Mouse (Mus musculus) kidney, postnatal 0 days (tissue): ENCODE measurements around the gene Acp1. TPM values are rescaled to one million over a fixed set of nuclear protein-coding genes. Genes with fewer than 3 reads are reported as not detected.
A peak's percentile ranks its signal among the peaks of the same experiment; 100 is the strongest.

Source experiments
- ATAC-seq: fragments of 200-750 bp; cut with Nextera tagmentation; replicated peaks from 2 replicates; pipeline ENCODE4 v1.8.0; 2017; ENCODE audit warnings: low read depth, moderate number of reproducible peaks, moderate TSS enrichment, moderate library complexity; ENCODE audit not compliant: low FRiP score
- DNase-seq: peaks from one replicate; pipeline ENCODE4 v3.0.0-alpha.2; 2016; ENCODE audit warnings: low spot score
- H3K27ac ChIP-seq: fragments of 300-500 bp; sonication (generic); 2 replicates; pipeline ENCODE4 v1.5.1; 2014; ENCODE audit warnings: mild to moderate bottlenecking
- H3K27me3 ChIP-seq: fragments of 300-500 bp; sonication (generic); 2 replicates; pipeline ENCODE4 v1.6.1; 2014; ENCODE audit warnings: low read length, mixed read lengths; ENCODE audit not compliant: insufficient read depth
- H3K36me3 ChIP-seq: fragments of 300-500 bp; sonication (generic); 2 replicates; pipeline ENCODE4 v1.6.1; 2014; ENCODE audit warnings: low read length, mixed read lengths; ENCODE audit not compliant: insufficient read depth
- H3K4me1 ChIP-seq: fragments of 300-500 bp; sonication (generic); replicated peaks from 2 replicates; pipeline ENCODE4 v1.6.1; 2014; ENCODE audit warnings: antibody characterized with exemption, low read length, mixed read lengths; ENCODE audit not compliant: insufficient read depth
- H3K4me2 ChIP-seq: fragments of 300-500 bp; sonication (generic); 2 replicates; pipeline ENCODE4 v1.6.1; 2014; ENCODE audit warnings: mild to moderate bottlenecking, low read length, moderate library complexity, mixed read lengths
- H3K4me3 ChIP-seq: fragments of 300-500 bp; sonication (generic); replicated peaks from 2 replicates; pipeline ENCODE4 v1.5.1; 2014; ENCODE audit warnings: low read depth, low read length
- H3K9ac ChIP-seq: fragments of 300-500 bp; sonication (generic); 2 replicates; pipeline ENCODE4 v1.6.1; 2014; ENCODE audit warnings: low read depth, low read length
- H3K9me3 ChIP-seq: fragments of 300-500 bp; sonication (generic); replicated peaks from 2 replicates; pipeline ENCODE4 v1.6.1; 2016; ENCODE audit warnings: low read length, inconsistent platforms, mixed read lengths
- CTCF ChIP-seq: IDR thresholded peaks from 2 replicates; pipeline ENCODE4 v1.5.1; 2016; ENCODE audit warnings: antibody characterized with exemption, low read depth, mild to moderate bottlenecking, moderate library complexity
- WGBS: fragments of 180-500 bp; shearing (Covaris S2); extraction: QIAGEN DNeasy Blood & Tissue Kit; methylation state at CpG from one replicate; pipeline ENCODE4 v1.1.7; 2014; 5-methylcytosine and 5-hydroxymethylcytosine counted together
- polyA plus RNA-seq: library from polyadenylated mRNA; unstranded; fragments of >200 nt; fragmentation: Nextera tagmentation; extraction: Ambion mirVana; gene quantifications from 2 replicates; pipeline ENCODE4 v1.2.1, GENCODE M21; 2015

Gene Acp1
- polyA plus RNA-seq, 1 experiment from 2014 or later = 155 TPM

DNA sequence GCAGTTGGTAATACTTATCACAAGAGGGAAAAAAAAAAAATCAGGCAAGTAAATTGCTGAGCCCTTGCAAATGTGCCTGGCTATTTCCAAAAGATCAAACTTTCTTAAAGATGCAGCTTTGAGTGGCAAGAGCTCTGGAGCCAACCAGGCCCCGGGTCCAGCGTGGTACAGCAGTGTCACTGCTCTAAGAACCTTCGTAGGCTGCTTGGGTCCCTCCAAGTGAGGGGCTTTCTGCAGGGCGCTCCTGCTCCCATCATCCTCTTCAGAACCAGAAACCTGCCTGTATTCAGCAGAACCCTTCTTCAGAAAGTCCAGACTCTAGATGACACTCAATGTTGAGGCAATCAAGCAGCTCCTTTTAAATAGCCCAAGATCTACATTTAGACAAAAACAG lies 27.8 kb downstream of the Acp1 start:
- H3K27me3 ChIP-seq = peaks cover 36% of the 10 kb centered on the region
- H3K4me2 ChIP-seq = peak overlapping the region; percentile 95
- peak overlapping the region; percentile 47 for H3K4me3 ChIP-seq
- no peak for DNase-seq
- no peak for ATAC-seq
- WGBS = 21% methylated on average over 4 of the region's 4 CpGs
- H3K36me3 ChIP-seq = no peaks in the 10 kb centered on the region
- TF ChIP-seq CTCF = no peak
- H3K9me3 ChIP-seq = no peaks in the 10 kb centered on the region
- no peaks in the 10 kb centered on the region; the same call in 1 of the 2 replicates for H3K4me1 ChIP-seq
- no peak overlapping the region for H3K27ac ChIP-seq
- H3K9ac ChIP-seq = no peak overlapping the region

DNA sequence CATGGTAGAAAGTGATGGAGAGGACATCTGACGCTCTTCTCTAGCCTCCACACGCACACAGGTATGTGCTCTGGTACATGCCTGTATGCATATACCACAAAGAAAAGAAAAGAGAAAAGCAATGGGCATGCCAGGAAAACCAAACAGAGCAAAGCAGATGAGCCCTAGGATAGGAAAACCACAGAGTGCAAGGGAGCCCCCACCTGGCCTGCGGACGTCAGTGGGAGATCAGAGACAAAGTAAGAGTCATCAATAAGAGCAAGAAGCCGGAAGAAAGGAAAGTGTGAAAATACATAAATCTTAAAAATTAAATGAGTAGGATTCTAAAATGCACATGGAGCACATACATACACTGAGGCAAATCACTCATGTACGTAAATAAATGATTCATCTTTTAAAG lies 31.9 kb downstream of the Acp1 start:
- no peak for ATAC-seq
- 79% methylated on average over 6 of the region's 6 CpGs for WGBS
- H3K4me2 ChIP-seq = no peak overlapping the region
- no peak overlapping the region for H3K9ac ChIP-seq
- H3K9me3 ChIP-seq = no peaks in the 10 kb centered on the region
- H3K4me1 ChIP-seq = no peaks in the 10 kb centered on the region; the same call in 1 of the 2 replicates
- H3K4me3 ChIP-seq = no peak overlapping the region
- DNase-seq = no peak
- peak; percentile 50; the same call in 1 of the 2 replicates for TF ChIP-seq CTCF
- no peak overlapping the region for H3K27ac ChIP-seq
- no peaks in the 10 kb centered on the region for H3K36me3 ChIP-seq
- peaks cover 19% of the 10 kb centered on the region for H3K27me3 ChIP-seq

DNA sequence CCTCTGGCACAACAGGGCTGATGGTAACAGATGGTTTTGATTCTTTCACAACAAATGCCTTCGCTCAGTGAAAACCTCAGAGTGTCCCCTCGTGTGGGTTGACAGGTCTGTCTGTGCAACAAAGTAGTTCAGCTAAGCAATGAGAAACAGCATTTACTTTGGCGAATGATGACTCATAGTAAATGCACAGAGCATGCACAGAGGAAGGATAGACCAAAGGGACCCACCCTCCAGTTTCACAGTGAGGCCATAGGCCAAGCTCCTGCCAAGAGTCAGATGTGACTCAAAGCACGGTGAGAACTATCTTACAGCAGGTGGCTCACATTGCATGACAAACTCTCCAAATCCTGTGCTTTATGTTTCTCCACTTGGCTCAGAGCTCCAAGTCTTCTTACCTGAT lies 45.6 kb downstream of the Acp1 start:
- 71% methylated on average over 4 of the region's 4 CpGs for WGBS
- no peaks in the 10 kb centered on the region for H3K4me1 ChIP-seq

DNA sequence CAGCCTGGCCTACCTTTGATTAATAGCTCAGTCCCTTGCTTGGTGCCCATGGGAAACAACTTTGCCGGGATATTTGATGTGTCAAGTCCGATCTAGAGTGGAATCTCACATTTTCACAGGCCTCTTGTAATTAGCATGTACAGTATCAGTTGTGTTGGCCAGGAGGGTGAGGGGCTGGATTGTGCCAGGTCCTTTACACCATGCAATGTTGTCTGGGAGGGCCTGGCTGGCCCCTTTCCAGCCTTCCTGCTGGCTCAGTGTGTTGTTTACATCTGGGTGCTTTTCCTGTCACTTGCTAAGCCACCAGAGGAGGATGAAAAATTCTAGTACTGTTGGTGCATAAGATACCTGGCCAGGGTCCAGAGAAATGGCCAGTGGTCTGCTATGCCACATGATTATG lies 47.0 kb downstream of the Acp1 start:
- Histone ChIP-seq H3K9me3 (no peaks in the 10 kb centered on the region), H3K9ac (no peak overlapping the region), H3K27ac (no peak overlapping the region), H3K27me3 (no peaks in the 10 kb centered on the region), H3K4me3 (no peak overlapping the region), H3K36me3 (no peaks in the 10 kb centered on the region), H3K4me1 (no peaks in the 10 kb centered on the region), H3K4me2 (no peak overlapping the region)
- DNase-seq (no peak), ATAC-seq (no peak)
- no peak for TF ChIP-seq CTCF
- 63% methylated on average over 2 of the region's 2 CpGs for WGBS

More for the DNA sequence above, 45.6 kb downstream of the Acp1 start:
- no peaks in the 10 kb centered on the region for H3K9me3 ChIP-seq
- no peak overlapping the region for H3K4me3 ChIP-seq
- H3K27me3 ChIP-seq = no peaks in the 10 kb centered on the region
- no peaks in the 10 kb centered on the region for H3K36me3 ChIP-seq
- no peak overlapping the region for H3K9ac ChIP-seq
- DNase-seq (no peak), ATAC-seq (no peak)
- H3K4me2 ChIP-seq = no peak overlapping the region
- no peak for TF ChIP-seq CTCF
- no peak overlapping the region for H3K27ac ChIP-seq

DNA sequence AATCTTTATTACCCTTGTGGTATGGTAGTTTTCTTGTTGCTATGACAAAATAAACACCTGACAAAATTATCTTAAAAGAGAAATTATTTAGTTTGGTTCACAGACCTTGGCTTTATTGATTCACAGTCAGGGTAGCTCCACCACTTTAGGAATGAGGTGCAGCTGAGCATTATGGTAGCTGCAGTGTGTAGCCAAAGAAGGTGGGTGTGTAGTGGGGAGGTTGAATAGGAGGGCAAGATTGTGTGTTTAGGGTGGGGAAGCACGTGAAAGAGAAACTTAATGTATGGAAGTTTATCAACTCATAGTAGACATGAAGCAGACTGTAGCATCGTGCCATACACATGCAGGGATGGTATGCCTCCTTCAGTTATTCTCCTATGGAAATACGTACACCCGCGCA lies 55.2 kb downstream of the Acp1 start:
- Histone ChIP-seq H3K27ac (no peak overlapping the region), H3K36me3 (no peaks in the 10 kb centered on the region), H3K4me3 (no peak overlapping the region), H3K9ac (no peak overlapping the region), H3K4me1 (no peaks in the 10 kb centered on the region), H3K4me2 (no peak overlapping the region), H3K27me3 (no peaks in the 10 kb centered on the region), H3K9me3 (no peaks in the 10 kb centered on the region)
- WGBS = 89% methylated on average over 5 of the region's 5 CpGs
- no peak for DNase-seq
- no peak for TF ChIP-seq CTCF
- ATAC-seq = no peak

DNA sequence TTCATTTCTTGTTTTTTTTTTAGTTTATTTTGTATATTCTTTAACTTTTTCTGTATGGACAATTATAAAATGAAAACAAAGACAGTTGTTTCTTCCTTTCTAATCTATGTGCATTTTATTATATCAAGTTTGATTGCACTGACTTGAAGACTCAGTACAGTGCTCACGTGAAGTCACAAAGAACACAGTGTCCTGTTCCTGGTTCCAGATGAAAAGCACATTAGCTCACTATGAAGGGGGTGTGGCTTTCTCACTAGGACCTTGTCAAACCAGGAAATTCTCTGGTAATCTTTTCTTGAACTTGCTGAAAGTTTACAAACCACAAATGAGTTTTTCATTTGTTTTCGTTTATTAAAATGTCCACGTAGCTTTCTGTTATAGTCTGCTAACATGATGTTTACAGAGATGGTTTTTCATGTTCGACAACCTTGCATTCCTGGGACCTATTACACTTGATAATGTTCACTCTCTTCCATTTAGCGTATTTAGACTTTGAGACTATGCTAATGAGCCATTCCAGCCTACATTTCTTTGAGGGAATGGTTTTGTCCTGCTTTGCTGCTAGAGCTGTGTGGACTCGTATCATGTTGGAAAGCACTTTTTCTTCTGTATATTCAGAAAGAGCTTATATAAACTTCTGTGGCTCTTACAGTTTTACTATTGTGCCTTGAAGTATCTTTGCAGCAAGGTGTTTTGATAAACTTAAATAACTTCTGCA lies 55.8 kb downstream of the Acp1 start:
- no peak overlapping the region for H3K4me2 ChIP-seq
- H3K9me3 ChIP-seq = no peaks in the 10 kb centered on the region
- TF ChIP-seq CTCF = no peak
- DNase-seq = peak; percentile 14
- 69% methylated on average over 6 of the region's 6 CpGs for WGBS
- peak; percentile 65; the same call in 1 of the 2 replicates for ATAC-seq
- no peak overlapping the region for H3K27ac ChIP-seq
- no peaks in the 10 kb centered on the region for H3K36me3 ChIP-seq
- no peaks in the 10 kb centered on the region for H3K27me3 ChIP-seq
- H3K9ac ChIP-seq = no peak overlapping the region
- no peaks in the 10 kb centered on the region for H3K4me1 ChIP-seq
- H3K4me3 ChIP-seq = no peak overlapping the region

DNA sequence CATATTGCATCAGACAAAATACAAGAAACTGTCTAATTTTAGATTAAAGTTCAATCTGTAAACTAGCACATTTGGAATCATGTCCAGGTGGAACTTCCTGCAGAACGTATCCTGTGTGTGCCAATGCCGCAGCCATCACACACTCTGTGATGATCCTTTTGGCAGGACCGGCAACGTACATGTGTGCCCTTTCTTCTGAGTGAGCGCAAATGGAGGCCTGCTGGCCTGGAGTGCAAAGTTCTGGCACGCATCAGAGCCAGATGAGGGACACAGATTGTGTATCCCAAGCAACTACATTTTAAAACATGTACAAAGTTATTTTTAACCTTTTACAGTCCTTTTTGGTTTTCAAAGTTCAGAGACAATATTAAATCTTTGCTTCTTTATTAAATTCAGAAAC lies 59.5 kb downstream of the Acp1 start:
- TF ChIP-seq CTCF = no peak
- WGBS = 83% methylated on average over 6 of the region's 6 CpGs
- Histone ChIP-seq H3K36me3 (no peaks in the 10 kb centered on the region), H3K4me1 (no peaks in the 10 kb centered on the region), H3K27me3 (no peaks in the 10 kb centered on the region), H3K4me3 (no peak overlapping the region), H3K27ac (no peak overlapping the region), H3K9ac (no peak overlapping the region), H3K9me3 (no peaks in the 10 kb centered on the region), H3K4me2 (no peak overlapping the region)
- ATAC-seq (no peak), DNase-seq (no peak)
